Comparison of ENCODE assay signal across 26 mouse cellular contexts in the genomic region with DNA sequence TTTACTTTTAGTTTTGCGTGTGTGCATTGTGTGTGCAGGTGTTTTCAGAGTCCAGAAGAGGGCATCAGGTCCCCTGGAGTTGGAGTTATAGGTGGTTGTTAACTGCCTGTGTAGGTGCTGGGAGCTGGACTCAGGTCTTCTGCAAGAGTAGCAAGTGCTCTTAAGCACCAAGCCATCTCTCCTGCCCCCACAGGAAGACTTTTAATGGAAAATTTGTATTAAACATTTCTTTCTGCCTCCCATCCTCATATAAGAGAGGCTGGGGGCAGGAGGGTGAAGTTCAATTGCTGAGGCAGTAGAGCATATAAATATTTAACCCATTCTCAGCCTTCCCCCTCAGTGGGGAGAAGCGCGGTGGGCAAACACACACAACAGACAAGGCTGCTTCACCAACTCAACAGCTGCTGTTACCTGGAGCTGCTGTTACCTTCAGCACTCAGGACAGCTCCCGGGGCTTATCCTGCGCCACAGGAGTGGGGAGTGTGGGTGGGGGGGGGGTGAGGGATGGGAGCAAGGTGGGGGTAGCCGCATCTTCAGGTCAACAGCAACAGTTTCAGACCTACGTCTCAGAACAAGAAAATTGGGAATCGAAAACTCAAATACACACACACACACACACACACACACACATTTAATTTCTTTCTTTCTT. TPM values are rescaled to one million over a fixed set of nuclear protein-coding genes. Genes with fewer than 3 reads are reported as not detected.
DNase-seq lines count a peak whose midpoint lies in the region; ATAC-seq and TF ChIP-seq lines count a peak whose summit lies in the region.
"Had no signal": no experiment of that assay in that cellular context is flagged by ENCODE, and none has a peak within 500 bp of the region (broad histone marks: within the 10 kb centered on the region; RNA-seq: fewer than 3 reads in every experiment).

No protein-coding gene starts in this region.

- H3K4me1 ChIP-seq in stomach, postnatal 0 days (replicated peaks; ENCODE audit: control insufficient read depth, insufficient read depth): no peaks in the 10 kb centered on the region
- no peaks in the 10 kb centered on the region for H3K4me1 ChIP-seq in forebrain, postnatal 0 days (ENCODE audit: insufficient read depth)
- H3K4me1 ChIP-seq: embryonic facial prominence, embryonic 12.5 days; forebrain, embryonic 13.5 days; heart, embryonic 12.5 days; hindbrain, embryonic 12.5 days had no signal

- TF ChIP-seq CTCF in stomach, postnatal 0 days (IDR thresholded peaks at IDR 0.05; ENCODE audit: low read depth): no peak
- TF ChIP-seq CTCF in forebrain, postnatal 0 days (IDR thresholded peaks at IDR 0.05; ENCODE audit: low read depth): no peak

- no peaks in the 10 kb centered on the region for H3K9me3 ChIP-seq in stomach, postnatal 0 days (ENCODE audit: control insufficient read depth, low read length)
- no peaks in the 10 kb centered on the region for H3K9me3 ChIP-seq in forebrain, postnatal 0 days (ENCODE audit: low read length)
- H3K9me3 ChIP-seq: embryonic facial prominence, embryonic 12.5 days; forebrain, embryonic 13.5 days; heart, embryonic 12.5 days; hindbrain, embryonic 12.5 days; midbrain, embryonic 10.5 days had no signal

- peak; percentile 9 for DNase-seq in adrenal gland, postnatal 10 days
- DNase-seq in adrenal gland, adult 18-20 months (ENCODE audit: low spot score in 2 of 2): no peak
- DNase-seq in kidney, postnatal 10 days: peak; percentile 19
- DNase-seq in kidney, adult 9 months: no peak
- peak; percentile 28 for DNase-seq in embryo, embryonic 10.5 days (ENCODE audit: low spot score)
- peak; percentile 17 for DNase-seq in stomach, postnatal 0 days (ENCODE audit: low spot score)
- no peak for DNase-seq in layer of hippocampus, adult 18-20 months (ENCODE audit: low spot score in 2 of 2)
- no peak for DNase-seq in forebrain, postnatal 0 days
- DNase-seq: adrenal gland, adult 8-10 months; cerebellum, adult 11 months; cerebellum, postnatal 14 days; gastrocnemius, postnatal 36 days; heart, postnatal 14 days; kidney, adult 8-10 months; lung, adult 2 months; lung, postnatal 4 days; right cerebral cortex, postnatal 14 days; spleen, adult 18-20 months; thymus, adult 18-20 months had no signal

- no peak overlapping the region for H3K4me2 ChIP-seq in stomach, postnatal 0 days (replicated peaks; ENCODE audit: low read depth)
- H3K4me2 ChIP-seq in forebrain, postnatal 0 days (ENCODE audit: low read depth): no peak overlapping the region
- H3K4me2 ChIP-seq: embryonic facial prominence, embryonic 12.5 days; forebrain, embryonic 13.5 days; heart, embryonic 12.5 days; hindbrain, embryonic 12.5 days; liver, embryonic 11.5 days had no signal

- WGBS in stomach, postnatal 0 days: 57% methylated on average over 8 of the region's 8 CpGs
- 73% methylated on average over 8 of the region's 8 CpGs for WGBS in forebrain, postnatal 0 days

- no peaks in the 10 kb centered on the region for H3K27me3 ChIP-seq in stomach, postnatal 0 days (ENCODE audit: control insufficient read depth, insufficient read depth, low read length)
- no peaks in the 10 kb centered on the region for H3K27me3 ChIP-seq in forebrain, postnatal 0 days (ENCODE audit: insufficient read depth, low read length)
- H3K27me3 ChIP-seq: embryonic facial prominence, embryonic 12.5 days; heart, embryonic 12.5 days; hindbrain, embryonic 12.5 days had no signal

- no peaks in the 10 kb centered on the region for H3K36me3 ChIP-seq in stomach, postnatal 0 days (ENCODE audit: control insufficient read depth, insufficient read depth, low read length)
- no peaks in the 10 kb centered on the region for H3K36me3 ChIP-seq in forebrain, postnatal 0 days (ENCODE audit: insufficient read depth)
- H3K36me3 ChIP-seq: embryonic facial prominence, embryonic 12.5 days; heart, embryonic 12.5 days; hindbrain, embryonic 12.5 days; midbrain, embryonic 10.5 days had no signal

- H3K4me3 ChIP-seq in stomach, postnatal 0 days (ENCODE audit: low read depth, low read length): no peak overlapping the region
- H3K4me3 ChIP-seq in forebrain, postnatal 0 days (ENCODE audit: low read depth, low read length): no peak overlapping the region
- H3K4me3 ChIP-seq: embryonic facial prominence, embryonic 12.5 days; erythroblast, embryonic 14.5 days; forebrain, embryonic 13.5 days; heart, embryonic 12.5 days; hindbrain, embryonic 12.5 days; midbrain, embryonic 10.5 days had no signal

- no peak overlapping the region for H3K27ac ChIP-seq in stomach, postnatal 0 days (replicated peaks)
- H3K27ac ChIP-seq in forebrain, postnatal 0 days (ENCODE audit: low read depth, low read length): no peak overlapping the region
- H3K27ac ChIP-seq: embryonic facial prominence, embryonic 12.5 days; forebrain, embryonic 13.5 days; hindbrain, embryonic 12.5 days; midbrain, embryonic 10.5 days had no signal

- no peak overlapping the region for H3K9ac ChIP-seq in stomach, postnatal 0 days (ENCODE audit: low read length)
- H3K9ac ChIP-seq in forebrain, postnatal 0 days: no peak overlapping the region
- H3K9ac ChIP-seq: embryonic facial prominence, embryonic 12.5 days; forebrain, embryonic 13.5 days; heart, embryonic 12.5 days; hindbrain, embryonic 12.5 days had no signal

- ATAC-seq in stomach, postnatal 0 days (ENCODE audit: low FRiP score, low TSS enrichment): no peak
- no peak for ATAC-seq in forebrain, postnatal 0 days
- ATAC-seq: forebrain, embryonic 13.5 days had no signal

- no peak for TF ChIP-seq EP300 in stomach, postnatal 0 days (optimal IDR thresholded peaks at IDR 0.05)

RNA-seq across cellular contexts. Expression of a gene that starts 40.4 kb away (rescaled TPM):
- total RNA-seq in adrenal gland, postnatal 10 days (2021): 10 to 100 TPM; 83.7 to 86.5 TPM
- total RNA-seq in adrenal gland, adult 18-20 months (2021): 100 to 1,000 TPM; 111 to 119 TPM
- 180 and 186 TPM in 2 replicates for polyA plus RNA-seq in stomach, postnatal 0 days (2015; fragmentation: Nextera tagmentation; extraction: Ambion mirVana)
- 100 to 1,000 TPM; 108 to 113 TPM for total RNA-seq in layer of hippocampus, adult 18-20 months (2021)
- total RNA-seq in forebrain, postnatal 0 days (2014; rRNA removed): 38.9 and 41.9 TPM in 2 replicates
- polyA plus RNA-seq in forebrain, postnatal 0 days (2015; fragmentation: Nextera tagmentation; extraction: Ambion mirVana): 248 and 263 TPM in 2 replicates

Comparison
In these comparisons a context has a peak if more than half of its experiments do, and no peak if none do; other contexts are left out.
1. DNase-seq: peak in adrenal gland, postnatal 10 days (single experiment), kidney, postnatal 10 days (single experiment), embryo, embryonic 10.5 days (single experiment) and stomach, postnatal 0 days (single experiment); none in adrenal gland, adult 18-20 months (0 of 2), kidney, adult 9 months (single experiment), layer of hippocampus, adult 18-20 months (0 of 2) and forebrain, postnatal 0 days (single experiment).